Mouse (Mus musculus) fibroblast of lung, adult 2 months (primary cell): ENCODE measurements around the gene Casd1.
"Not testable (repeated sequence)": the region's sequence is repeated elsewhere in the genome, so short reads cannot be mapped to it uniquely, and the experiment has no call there.

ENCODE experiments used
- DNase-seq: peaks from one replicate; pipeline ENCODE4 v3.0.0-alpha.2; 2011; ENCODE audit warnings: low read depth

Casd1 gene

GRCm38 (mm10) chr6:4612431-4612830, 11.8 kb downstream of the Casd1 start:
- DNase-seq = no peak

DNA sequence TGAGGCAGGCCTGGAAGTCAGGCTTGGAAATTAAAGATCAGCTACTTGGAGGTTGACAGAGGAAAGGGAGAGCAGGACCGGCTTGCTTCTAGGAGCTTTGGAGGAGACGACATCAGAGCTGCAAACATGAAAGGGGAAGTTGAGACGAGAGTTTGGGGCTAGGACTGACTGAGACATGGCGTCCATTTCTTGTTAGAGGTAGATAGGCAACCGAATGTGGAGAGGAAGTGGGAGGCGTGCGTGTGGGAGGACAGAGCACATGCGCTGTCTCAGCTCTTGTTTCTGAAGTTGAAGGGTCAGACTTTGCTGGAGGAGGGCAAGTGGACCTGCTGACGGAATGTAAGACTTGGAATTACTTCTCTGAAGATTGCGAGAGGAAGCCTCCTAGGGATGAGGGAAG, 17.3 kb downstream of the Casd1 start:
- DNase-seq = no peak

DNA sequence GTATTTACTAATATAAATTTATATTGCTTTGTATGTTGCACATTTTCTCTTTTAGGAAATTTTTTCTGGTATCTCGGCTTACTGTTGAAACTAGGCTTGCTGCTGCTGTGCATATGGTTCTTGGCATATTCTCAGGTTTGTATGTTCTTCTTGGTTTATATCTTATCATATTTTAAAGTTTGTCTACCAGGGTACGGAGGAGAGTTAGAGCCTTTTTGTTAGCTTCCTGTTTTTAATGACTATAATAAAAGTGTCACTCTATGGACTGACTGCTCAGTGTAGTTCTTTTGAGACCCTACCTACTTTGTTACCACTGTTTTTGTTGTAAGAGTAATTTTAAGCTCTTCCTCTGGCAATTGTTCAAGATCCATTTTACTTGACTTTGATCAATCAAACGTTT, 30.8 kb downstream of the Casd1 start:
- DNase-seq = no peak

DNA sequence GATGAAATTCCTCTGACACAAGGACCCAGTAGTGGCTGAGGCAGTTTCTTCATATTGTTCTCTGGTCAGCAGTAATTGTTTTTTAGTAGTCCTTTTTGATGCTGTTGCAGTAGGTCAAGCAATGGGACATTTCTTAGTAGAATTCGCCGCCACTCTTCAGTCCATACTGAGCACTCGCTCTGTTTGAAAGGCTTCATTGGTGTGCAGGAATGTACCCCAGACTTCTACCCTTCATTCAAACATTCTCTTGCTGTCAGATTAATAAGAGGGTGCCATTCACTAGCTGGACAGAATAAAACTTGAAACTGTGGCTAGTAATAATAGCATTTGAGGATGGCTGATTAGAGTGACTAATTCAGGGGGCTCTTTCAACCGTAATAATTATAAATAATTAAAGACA, 32.5 kb downstream of the Casd1 start:
- DNase-seq = no peak

GRCm38 (mm10) chr6:4634804-4635203, 34.2 kb downstream of the Casd1 start:
- no peak for DNase-seq

DNA sequence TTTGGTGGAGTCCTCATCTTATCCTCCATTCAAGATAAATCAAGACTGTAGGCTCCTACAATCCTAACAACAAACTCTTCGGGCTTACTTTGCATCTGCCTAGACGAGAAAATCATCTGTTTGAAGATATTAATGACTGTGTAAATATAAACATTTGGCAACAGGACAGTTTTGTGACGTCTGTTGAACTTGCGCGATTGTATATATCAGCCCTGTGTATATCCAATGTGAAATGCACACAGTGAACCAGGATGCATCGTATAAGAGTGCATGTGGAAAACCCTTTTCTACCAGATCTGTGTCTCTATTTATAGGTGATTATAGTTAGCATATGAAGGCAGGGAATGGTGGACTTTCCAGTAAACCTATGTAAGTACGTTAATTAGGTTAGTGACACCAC, 41.4 kb downstream of the Casd1 start:
- DNase-seq = no peak

- no peak for DNase-seq
Measured at GRCm38 (mm10) chr6:4647351-4647750, 46.7 kb downstream of the Casd1 start.

DNA sequence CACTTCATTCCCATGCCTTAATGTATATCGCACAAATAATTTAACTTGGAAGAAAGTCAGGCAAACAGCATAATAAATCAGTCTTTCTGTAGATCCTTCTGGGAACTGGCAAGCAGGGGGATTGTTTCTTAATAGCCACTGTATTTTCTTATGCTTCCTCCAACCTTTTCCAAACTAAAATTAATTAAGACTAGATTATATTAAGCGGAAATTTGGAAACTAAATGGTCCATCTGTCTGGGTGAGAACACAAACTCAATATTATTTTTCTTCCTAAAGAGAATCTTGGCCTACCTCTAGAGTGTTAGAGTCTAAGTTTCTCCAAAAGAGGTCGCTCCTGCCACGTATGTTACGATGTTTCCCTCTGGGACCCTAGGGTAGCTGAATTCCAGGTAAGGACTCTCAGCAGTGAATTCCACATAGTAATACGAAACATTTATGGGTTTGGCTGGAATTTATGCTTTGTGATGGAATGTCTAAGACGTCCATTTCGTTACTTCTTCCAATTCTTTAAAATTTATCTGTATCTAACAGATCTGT, 52.0 kb downstream of the Casd1 start:
- no peak for DNase-seq

GRCm38 (mm10) chr6:4653741-4654140, 53.1 kb downstream of the Casd1 start:
- DNase-seq = not testable (repeated sequence)

GRCm38 (mm10) chr6:4655466-4655865, 54.8 kb downstream of the Casd1 start:
- DNase-seq = no peak

GRCm38 (mm10) chr6:4655924-4656323, 55.3 kb downstream of the Casd1 start:
- no peak for DNase-seq

GRCm38 (mm10) chr6:4658861-4659260, 58.2 kb downstream of the Casd1 start:
- DNase-seq = no peak

DNA sequence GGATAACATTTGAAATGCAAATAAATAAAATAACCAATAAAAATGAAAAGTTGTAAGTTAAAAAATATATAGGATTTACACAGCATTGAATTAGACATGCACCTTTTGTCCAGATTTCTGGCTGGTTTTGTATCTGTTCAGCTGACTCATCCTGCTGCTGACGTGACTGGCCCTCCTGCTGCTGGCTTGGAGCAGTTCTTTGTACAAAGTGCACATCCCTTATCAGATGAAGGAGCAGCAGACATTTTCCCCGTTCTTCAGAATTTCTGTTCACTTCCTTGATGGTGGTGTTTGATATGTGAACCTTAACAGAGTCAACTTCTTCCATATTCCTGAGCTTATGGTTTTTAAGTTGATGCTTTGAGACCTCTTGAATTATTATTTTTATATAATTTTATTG, 62.9 kb downstream of the Casd1 start:
- DNase-seq = no peak

DNA sequence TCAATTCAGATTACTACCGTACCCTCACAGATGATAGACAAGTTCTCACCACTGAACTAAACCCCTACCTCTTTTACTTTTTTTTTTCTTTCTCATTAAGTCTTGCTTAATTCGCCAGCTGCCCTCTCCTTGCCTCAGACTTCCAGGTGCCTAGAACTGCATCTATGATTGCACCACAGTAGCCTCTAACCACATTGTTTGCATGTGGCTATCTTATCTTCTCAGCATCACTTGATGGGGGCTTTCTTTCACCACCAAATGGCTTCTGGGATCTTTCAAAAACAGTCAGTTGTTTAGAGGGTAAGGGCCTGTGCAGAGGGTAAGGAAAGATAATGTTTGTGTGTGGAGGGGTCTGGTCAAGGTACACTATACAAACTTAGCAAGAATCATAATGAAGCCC, 63.7 kb downstream of the Casd1 start:
- DNase-seq = no peak

DNA sequence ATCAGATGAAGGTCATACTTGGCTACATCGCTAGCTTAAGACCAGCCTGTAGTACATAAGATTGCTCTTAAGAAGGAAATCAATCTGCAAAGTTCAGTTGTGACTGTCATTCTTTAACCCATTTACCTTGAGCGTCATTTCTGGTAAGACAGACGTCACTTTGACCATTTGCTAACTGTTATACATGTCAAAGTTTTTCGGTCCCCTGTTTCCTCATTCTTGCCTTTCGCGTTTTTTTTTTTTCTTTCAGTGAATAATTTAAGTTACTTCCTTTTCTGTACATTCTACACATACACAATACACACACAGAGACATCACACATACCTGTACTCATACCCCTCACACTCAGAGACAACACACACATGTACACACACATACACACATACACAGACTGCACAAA, 64.5 kb downstream of the Casd1 start:
- DNase-seq = no peak

- DNase-seq = no peak
Measured at GRCm38 (mm10) chr6:4677356-4677761, 76.7 kb downstream of the Casd1 start.

GRCm38 (mm10) chr6:4679981-4680380, 79.3 kb downstream of the Casd1 start:
- DNase-seq = no peak

DNA sequence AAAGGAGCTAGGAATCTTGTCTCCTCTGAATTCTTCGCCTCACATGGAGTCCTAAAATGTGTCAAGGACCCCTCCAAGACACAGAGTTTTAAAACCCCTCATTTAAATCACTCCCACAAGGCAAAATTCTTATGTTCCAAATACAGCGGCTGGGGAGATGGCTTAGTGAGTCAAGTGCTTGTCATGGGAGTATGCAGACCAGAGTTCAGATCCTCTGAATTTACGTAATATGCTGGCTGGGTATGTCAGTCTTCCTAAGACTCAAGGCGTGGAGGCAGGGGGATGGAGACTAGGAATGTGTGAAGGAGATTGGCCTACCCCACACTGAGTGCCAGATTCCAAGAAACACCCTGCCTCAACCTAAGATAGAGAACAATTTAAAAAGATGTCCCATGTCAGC, 79.9 kb downstream of the Casd1 start:
- DNase-seq = no peak

DNA sequence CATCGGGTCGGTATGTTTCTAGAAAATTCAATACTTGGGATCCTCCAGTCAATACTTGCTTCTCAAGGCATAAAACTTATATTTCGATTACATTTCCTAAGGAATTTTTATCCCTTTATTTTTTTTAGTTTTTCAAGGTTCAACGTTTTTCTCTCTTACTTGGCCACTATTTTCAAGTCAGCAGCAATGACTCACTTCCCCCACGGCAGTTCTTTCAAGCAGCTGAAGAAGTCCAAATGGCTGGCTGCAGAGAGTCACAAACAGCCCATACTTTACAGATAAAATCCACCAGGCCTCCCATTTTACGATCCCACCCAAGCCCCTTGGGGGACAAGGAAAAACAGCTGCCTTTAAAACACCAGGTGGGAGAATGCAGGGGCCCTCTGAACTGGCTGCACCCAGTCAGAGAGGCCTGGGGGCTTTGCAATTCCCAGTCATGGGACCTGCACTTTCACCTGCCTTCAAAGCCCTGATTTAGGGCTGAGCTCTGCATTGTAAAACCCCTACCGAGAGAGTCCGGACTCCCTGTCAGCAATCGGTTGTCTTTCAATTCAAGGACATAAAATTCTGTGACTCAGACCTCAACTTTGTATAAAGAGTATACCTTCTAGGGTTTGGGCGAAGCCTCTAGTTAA, 84.2 kb downstream of the Casd1 start:
- DNase-seq = no peak

DNA sequence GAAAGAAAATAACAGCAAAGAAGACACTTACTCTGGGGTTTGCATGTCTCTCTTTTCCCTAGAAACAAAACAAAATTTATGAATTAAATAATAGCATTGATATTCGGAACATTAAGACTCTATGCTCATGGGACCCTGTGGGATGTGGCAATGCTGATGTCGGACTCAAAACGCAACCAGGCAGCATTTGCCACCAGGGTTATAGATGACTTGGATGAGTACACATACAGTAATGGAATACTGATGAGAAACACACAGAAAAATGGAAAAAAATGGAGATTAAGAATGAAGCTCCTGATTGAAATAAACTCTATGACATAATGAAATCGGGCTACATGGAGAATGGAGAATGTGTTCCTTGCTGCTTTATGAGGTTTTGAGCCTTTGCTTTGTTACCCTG, 89.8 kb downstream of the Casd1 start:
- DNase-seq = no peak
